Mouse (Mus musculus) left cerebral cortex, adult 8-10 months (tissue): Measurements from ENCODE around the gene Cenpm. TPM values are rescaled to one million over a fixed set of nuclear protein-coding genes. Genes with fewer than 3 reads are reported as not detected.
"Not testable (repeated sequence)": the region's sequence is repeated elsewhere in the genome, so short reads cannot be mapped to it uniquely, and the experiment has no call there.

Experiments used
- DNase-seq, 2 experiments: peaks; one replicate each; pipeline ENCODE4 v3.0.0; 2022; ENCODE audit warnings: low spot score in 2 of 2
- total RNA-seq, 4 experiments: library from RNA; stranded (reverse); gene quantifications; 2 replicates each; pipeline ENCODE4 v1.2.4; 2022

The Cenpm gene
- total RNA-seq, result 1 to 10 TPM; 2.7 to 4.3 (median 4.1) TPM

DNA sequence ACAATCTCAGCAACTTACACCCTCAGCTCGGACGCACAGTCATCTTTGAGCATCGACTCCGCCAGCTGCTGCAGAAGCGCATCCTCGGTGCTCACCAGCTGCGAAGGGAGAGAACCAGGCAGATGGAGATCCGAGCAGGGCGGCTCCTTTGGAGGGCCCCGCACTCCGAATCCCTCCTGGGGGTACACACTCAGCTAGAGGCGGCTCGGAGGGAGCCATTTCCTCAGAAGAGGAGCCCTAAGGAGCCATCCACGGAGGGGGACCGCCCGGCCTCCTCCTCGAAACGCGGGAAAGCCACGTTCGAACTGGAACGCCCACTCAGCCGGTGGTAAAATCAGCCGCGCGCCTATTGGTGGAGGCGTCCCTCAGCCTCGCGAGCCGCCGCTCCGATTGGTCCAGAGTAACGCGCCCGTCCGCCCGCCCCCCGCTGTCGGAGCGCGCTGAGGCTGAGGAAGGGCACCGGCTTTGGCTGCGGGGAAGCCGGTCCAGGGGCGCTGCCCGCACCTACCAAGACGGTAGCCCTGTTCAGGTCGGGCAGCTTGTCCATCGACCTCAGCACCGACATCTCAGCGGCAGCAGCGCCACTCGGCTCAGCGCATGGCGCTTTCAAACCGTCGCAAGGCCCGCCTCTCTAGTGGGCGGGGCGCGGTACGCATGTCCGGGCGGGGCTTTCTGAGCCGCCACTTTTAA is at the start of gene Cenpm:
Gene Cenpm, minus strand, starts transcription at position 634 of the 690 bp plus-strand sequence.
- DNase-seq, result peak; percentile 88 to 90

DNA sequence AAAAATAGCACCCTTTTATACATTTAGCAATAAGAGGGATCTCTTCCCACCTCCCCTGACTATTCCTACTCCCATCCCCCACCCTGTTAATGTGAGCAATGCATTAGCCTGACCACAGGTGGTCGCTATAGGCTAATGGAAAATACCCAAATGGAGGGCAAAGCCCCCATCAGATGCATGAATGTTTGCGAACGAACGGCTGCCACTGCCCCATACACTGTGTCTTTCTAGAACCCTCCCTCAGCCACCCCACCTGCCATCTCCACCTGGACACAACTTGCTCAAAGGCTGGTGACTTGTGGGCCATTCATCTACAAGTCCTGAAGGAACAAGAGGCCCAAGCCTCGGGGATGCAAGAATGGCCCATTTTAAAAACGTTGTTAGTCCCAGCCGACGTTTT is 49.5 kb upstream of the Cenpm start:
- DNase-seq, result no peak

DNA sequence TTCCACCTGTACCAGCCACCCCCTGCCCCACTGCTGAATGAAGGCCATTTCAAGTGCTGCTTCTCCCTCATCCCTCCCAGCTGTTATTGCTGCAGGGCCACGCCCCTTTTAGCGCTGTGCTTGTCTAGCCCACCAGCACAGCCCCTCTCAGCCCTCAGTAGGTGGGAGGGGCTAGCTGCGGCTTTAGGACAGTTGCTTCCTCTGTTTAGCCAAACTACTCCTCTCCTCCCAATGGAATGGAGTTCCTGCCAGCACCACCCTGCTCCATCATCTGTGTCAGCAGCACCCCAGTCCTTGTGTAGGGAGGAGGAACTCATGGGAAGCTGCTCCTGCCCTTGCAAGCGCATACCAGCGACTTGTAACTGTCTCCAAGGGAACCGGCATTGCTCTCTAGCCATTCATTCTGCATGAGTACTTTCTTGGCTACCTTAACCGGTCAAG is 48.7 kb upstream of the Cenpm start:
- no peak for DNase-seq

DNA sequence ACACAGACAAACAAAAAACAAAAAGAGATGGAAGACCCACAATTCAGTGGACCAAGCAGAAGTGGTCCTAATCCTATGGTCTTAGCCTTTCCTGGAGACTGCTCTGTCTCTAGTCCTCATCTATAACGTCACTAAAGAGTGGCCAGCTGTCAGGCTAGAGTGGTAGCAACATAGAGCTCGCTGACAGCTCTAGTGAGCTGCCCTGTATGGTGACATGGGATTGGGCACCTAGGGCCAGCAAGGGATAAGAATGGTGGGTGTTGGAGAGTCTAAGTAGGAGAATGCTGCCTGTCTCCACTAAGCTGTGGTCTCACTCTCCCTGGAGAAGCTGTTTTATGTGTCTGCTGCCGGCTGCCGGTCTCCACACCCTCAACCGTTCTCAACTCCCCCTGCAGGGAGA is 48.3 kb upstream of the Cenpm start:
- no peak for DNase-seq

DNA sequence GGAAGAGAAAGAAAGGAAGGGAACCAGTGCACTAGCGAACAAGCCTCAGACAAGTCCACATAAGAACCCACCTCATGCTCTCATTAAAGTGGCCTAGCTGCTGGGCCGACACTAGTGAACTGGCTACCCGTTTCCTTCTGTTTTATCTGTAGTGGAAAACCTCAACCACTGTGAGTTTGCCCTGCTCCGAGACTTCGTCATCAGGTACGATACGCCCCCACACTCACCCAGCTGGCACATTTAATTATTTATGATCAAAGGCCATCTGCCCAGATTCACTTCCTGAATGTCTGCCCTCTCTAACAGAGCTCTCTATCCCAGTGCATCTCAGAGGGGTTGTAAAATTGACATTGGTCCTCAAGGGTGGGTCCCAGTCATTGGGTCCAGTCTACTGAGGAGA is 45.7 kb upstream of the Cenpm start:
- no peak for DNase-seq

DNA sequence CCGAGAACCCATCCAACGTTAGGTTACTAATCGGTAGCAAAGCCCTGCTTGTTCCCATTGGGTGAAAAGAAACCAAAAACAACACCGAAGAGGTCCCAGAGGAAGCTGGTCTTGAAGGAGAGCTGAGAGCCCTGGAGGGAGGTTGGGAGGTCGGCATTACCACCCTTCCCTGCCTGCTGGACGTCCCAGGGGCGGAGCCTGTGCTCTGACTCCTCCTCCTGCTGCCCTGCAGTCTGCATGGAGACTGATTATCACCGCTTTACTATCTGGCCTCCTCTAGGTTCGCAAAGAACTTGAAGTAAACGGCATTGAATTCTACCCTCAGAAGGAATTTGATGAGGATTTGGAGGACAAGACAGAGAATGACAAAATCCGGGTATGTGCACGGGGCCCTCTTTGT is 41.6 kb upstream of the Cenpm start:
- no peak for DNase-seq

DNA sequence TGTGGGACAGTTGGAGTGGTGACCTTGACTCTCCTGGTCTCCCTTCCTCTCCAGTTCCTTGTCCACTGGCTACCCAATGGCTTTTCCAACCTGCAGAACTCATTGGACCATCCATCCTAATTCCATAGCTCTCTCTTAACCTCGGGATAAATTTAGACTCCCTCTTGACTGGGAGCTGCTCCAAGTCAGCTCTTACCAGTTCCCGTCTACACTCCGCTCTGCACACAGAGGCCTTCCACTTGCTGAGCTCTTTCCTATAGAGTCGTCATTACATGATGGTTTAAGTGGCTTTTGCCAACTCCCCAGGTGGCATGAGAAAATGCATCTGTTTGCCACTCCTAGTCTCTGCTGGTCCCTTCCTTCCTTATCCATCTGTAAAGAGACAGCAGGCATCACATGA is 36.1 kb upstream of the Cenpm start:
- no peak for DNase-seq

DNA sequence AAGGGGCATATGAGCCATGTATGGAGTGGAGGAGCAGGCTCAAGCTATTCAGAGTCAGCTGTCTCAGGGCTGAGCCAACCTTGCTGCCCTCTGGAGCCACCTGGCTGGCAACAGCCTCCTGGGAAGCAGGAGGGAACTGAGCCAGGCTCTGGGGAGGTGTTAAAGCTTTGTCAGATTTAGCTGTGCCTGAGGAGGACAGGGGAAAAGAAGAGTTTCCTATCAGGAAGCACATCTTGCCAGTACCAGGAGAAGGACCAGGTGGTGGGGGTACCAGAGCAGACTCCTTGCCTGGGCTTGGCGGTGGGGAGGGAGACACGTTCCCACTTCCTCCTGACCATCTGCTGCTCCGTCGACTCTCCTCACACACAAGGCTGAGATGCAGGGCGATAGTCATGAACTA is 33.0 kb upstream of the Cenpm start:
- peak in 1 of 2 experiments; percentile 82 for DNase-seq

DNA sequence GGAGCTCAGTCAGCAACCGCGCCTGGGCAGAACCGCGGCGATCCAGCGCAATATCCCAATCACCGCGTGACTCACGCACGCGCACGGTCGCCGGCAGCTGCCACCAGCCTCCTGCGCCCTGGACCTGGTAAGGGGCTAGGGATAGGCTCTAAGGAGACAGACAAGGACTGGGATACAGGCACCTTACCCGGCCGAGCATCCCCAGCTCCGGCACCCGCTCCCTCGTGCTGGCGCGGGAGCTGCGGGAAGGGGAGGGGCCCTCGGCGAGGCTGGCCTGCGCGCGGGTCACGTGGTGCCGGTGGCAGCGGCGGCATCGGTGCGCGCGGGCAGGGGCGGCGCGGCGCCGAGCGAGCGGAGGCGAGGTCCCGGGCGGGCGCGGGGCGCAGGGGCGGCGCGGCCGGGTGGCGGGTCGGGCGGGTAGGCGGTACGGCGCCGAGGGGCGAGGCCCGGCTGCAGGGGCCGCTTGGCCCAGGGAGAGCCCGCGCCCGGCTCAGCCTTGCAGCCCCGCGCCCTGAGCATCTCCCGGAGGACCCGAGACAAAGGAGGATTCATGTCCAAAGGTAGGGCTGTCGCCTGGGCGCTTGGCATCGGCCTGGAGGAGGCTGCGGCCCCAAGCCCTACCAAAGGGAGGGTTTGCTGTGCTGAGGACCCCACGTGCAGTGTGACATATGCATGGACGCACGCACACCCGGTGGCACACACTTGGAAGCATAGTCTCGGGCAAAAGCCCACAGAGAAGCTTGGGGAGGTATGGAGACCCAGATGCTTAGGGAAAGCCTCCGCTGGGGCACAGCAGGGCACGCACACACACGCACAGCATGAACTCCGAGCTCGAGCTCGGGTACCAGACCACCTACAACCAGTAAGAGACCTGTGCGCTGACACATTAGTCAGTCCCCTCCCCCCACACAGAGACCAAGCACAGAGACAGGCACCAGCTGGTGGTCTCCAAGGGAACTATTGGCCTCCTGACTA is 30.7 kb upstream of the Cenpm start:
- DNase-seq, result peak; percentile 71 to 72

DNA sequence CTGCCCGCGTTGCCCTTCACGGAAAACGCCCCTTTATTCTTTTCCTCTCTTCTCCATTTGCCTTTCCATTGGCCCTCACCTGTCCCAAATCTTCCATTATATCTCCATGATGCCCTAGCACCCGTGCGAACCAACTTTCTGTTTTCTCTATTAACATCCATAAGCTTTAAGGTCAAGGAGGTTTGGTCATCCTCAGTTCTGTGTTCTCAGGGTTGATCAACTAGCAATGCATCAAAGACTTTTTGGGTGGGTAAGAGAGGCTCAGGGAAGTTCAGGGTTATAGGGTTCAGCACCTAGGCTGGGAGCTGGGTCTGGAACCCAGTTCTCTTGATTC is 30.0 kb upstream of the Cenpm start, which contains the start of gene Sept3:
Gene Sept3, plus strand, starts transcription at position 301 of the 334 bp plus-strand sequence.
- no peak for DNase-seq

DNA sequence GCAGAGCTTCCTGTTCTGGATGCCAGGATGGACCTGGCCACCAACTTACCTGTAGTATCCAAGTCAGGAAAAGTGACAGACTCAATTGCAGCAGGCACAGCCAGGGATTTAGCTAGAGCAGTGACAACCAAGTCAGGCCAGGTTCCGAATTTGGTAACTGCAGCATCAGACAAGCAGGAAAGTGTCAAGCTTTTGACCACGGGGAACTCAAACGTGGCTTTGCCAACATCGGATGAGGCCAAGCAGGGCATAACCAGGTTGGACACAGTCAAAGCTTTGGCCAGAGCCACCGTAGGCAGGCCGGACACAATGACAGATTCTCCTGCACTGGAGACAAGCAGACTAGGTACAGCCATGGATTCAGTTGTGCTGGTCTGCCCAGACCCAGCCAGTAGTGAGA is 27.7 kb upstream of the Cenpm start:
- no peak for DNase-seq

DNA sequence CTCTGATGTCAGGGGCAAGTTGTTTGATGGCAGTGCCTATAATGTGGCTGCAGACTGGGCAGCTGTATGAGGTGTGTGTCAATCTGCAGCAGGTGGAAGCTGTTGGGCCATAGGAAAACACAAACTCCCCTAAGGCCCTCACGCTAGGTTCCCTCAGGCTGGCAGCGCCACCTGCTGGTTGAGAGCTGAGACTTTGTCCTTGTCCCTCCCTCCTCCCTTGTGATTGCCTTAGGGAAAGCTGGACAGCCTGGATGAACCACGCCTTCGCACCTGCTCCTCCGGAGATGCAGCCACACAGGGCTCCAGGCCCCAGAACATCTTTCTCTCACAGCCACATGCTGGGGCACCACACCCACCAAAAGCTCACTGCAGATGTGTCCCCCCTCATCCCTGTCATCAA is 26.7 kb upstream of the Cenpm start:
- peak in 1 of 2 experiments; percentile 56 for DNase-seq

DNA sequence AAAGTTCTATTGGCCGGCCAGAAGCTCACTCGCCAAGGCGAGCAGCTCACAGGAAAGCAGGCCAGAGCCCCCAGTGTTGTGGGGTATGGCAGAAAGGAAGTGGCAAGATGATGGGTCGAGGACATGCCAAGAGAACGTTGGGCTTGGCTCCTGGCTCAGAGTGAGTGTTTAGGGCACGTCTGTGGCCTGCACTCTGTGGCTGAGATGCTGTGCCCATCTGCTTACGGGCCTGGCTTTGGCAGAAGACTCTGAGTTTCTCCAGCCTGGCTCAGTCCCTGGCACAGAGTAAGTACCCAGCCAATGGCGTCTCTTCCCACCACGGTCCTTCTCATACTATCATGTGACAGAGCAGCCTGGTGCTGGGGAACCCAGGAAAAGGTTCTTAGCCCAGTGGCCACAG is 24.2 kb upstream of the Cenpm start:
- DNase-seq, result no peak

DNA sequence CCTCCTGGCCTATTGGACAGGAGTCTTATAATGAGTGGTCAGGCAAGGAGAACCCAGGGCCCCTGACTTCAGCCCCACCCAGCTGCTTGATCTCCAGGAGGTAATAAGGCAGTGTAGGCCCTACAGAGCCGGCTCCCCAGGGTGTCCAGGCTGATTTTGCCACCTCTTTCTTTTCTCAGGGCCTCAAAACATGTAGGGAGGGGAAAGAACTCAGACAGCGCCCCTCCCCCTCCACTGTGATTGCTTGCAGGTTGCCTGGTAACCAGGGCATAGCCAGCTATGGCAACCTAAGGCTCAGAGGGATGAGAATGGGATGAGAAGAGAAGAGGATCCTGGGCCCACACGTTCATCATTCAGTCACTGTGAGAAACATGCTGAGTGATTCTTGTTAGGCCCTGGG is 23.6 kb upstream of the Cenpm start:
- DNase-seq, result no peak

DNA sequence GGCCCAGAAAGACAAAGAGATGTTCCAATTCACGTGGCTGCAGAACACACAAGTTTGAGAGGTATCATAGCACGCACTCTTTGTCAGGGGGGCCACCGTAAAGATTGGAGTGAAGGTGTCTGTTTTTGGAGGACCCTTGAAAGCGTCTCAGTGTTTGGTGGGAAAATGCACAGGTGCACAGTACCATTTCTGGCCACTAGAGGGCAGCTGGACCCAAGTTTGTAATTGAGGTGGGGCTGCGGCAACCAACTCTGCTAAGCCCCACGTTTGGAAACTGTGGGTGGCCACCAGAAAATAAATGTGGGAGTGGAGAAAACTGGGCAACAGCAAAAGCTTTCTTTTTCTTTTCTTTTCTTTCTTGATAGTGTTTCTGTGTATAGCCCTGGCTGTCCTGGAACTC is 21.8 kb upstream of the Cenpm start:
- DNase-seq, result peak in 1 of 2 experiments; percentile 70

DNA sequence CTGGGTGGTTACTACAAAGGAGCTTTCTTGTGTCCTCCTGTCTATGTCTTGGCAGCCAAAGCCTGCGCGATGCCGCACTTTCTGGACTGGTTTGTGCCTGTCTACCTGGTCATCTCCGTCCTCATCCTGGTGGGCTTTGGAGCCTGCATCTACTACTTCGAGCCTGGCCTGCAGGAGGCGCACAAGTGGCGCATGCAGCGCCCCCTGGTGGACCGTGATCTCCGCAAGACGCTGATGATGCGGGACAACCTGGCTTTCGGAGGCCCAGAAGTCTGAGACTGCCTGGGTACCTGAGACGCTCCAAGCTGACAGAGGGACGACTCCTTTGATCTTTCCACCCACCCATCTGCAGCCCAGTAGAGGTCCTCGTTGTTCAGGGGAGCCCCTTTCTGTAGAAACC is 15.0 kb upstream of the Cenpm start:
- peak in 1 of 2 experiments; percentile 67 for DNase-seq

DNA sequence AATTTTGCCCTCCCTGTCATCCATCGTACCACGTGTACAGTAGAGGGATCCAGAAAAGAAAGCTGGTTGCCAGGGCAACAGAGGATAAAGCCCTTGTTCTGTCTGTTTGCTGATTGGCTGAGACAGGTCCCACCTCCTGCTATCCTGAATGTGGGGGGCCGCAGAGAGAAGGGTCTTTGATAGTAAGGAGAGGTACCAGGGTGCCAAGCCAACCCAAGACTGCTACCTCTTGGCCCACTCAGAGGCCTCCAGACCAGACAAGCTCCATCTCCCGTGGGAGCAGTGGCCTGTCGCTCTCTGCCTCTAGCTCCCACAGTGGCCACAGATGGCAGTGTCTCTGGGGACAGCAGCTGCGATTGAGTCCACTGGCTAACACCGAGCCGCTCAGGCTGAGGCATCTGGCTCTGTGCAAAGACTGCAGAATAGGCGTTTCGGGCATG is 11.4 kb upstream of the Cenpm start:
- DNase-seq, result peak; percentile 74 to 92

DNA sequence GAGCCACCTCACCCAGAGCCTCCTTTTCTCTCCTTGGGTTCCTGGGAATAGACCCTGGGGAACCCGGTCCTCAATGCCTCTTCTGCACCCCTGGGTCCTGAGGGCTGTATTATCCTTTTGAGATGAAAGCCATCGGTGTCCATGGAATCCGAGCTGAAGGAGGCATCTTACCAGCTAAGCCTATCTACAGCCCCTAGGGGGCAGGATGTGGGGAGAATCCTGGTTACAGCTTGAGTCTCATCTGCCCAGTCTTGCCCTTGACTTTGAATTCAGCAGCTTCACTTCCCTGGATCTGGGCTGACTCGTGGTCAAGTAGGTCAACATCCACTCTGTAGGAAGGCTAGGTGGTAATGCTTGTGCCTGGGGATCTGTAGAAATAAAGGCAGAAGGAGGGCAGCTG is 10.7 kb upstream of the Cenpm start:
- DNase-seq, result no peak

DNA sequence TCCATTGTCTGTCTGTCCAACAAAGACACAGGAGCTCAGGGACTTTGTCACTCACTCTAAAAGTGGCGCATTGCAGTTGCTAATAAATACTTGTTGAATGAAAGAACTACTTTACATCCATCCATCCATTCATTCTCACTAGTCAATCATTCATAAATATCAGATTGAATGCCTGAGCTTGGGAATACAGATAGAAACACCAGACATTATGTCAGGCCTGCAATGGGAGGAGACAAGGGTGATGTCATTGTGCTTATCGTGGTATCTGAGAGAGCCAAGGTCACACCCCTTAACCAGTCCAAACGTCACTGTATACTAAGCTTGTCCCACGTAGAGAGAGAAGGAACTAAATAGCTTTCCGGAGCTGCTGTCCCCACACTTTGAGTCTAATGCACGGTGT is 7.5 kb upstream of the Cenpm start, which contains the start of gene 1500009C09Rik:
Gene 1500009C09Rik, plus strand, starts transcription at position 301 of the 400 bp plus-strand sequence.
- DNase-seq, result no peak

DNA sequence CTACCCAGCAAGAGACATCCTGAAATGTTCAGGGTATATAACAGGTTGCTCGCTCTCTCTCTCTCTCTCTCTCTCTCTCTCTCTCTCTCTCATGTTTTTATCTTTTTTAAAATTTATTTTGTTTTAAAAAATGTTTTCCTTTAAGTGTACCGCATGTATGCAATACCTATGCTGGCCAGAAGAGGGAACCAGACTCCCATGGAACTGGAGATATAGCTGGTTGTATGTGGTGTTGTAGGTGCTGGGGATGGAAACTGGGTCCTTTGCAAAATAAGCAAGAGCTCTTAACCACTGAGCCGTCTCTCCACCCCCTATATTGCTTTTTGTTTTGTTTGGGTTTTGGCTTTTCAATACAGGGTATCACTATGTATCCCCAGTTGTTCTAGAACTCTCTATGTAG is 7.0 kb upstream of the Cenpm start:
- DNase-seq, result no peak

DNA sequence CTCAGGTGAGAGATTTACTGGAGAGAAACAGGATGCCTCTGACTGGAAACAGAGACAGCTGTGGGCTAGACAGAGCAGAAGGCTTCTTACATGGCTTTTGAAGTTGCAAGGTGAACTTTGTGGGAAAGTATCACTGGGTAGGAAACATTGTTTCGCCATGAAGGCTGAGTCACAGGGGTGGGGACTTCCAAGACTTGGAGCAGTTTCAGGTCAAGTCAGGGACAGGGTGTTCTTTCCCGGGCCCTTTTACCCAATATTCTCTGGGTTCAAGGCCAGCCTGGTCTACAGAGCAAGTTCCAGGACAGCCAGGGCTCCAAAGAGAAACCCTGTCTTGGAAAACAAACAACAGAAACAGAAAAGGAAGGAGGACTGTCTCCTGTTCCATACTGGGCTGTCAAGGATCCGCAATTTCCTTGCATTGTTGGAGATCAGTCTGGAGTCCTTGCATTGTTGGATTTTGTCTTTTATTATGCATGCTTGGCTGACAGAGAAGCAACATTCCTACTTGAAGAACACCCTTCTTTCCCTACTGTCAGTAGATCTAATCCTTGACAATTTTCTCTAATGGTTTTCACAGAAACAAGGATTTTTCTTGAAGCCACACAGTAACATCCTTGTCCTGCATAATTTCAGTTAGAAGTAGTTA is 2.7 kb upstream of the Cenpm start:
- no peak for DNase-seq

DNA sequence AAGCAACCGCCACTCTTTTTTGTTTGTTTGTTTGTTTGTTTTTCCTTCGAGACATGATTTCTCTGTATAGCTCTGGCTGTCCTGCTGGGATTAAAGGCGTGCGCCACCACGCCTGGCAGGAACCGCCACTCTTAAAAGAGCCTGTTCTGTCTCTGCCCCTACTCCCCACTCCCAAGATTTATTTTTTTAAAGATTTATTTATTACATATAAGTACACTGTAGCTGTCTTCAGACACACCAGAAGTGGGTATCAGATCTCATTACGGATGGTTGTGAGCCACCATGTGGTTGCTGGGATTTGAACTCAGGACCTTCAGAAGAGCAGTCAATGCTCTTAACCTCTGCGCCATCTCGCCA is 235 bp upstream of the Cenpm start:
- DNase-seq, result not testable (repeated sequence)
